Mouse (Mus musculus) intestine, embryonic 14.5 days (tissue): ENCODE results near the gene Saa2. TPM values are rescaled to one million over a fixed set of nuclear protein-coding genes. Genes with fewer than 3 reads are reported as not detected.

ENCODE experiments used
- ATAC-seq: fragments of 200-750 bp; cut with Nextera tagmentation; replicated peaks from 2 replicates; pipeline ENCODE4 v1.8.0; 2017; ENCODE audit warnings: low read depth, moderate number of reproducible peaks, moderate TSS enrichment, moderate library complexity; ENCODE audit not compliant: low FRiP score, low TSS enrichment
- DNase-seq: peaks from one replicate; pipeline ENCODE4 v3.0.0-alpha.2; 2018; ENCODE audit warnings: low spot score
- H3K27ac ChIP-seq: fragments of 300-500 bp; sonication (generic); 2 replicates; pipeline ENCODE4 v1.5.1; 2014; ENCODE audit warnings: low read depth, mild to moderate bottlenecking, control low read depth
- H3K27me3 ChIP-seq: fragments of 300-500 bp; sonication (generic); replicated peaks from 2 replicates; pipeline ENCODE4 v1.6.1; 2014; ENCODE audit warnings: low read length, control low read depth; ENCODE audit not compliant: control insufficient read depth, insufficient read depth
- H3K36me3 ChIP-seq: fragments of 300-500 bp; sonication (generic); 2 replicates; pipeline ENCODE4 v1.6.1; 2014; ENCODE audit warnings: low read length, control low read depth; ENCODE audit not compliant: control insufficient read depth, insufficient read depth
- H3K4me1 ChIP-seq: fragments of 300-500 bp; sonication (generic); replicated peaks from 2 replicates; pipeline ENCODE4 v1.6.1; 2014; ENCODE audit warnings: low read length, control low read depth, mixed read lengths; ENCODE audit not compliant: control insufficient read depth, insufficient read depth
- H3K4me2 ChIP-seq: fragments of 300-500 bp; sonication (generic); 2 replicates; pipeline ENCODE4 v1.6.1; 2014; ENCODE audit warnings: low read length
- H3K4me3 ChIP-seq: fragments of 300-500 bp; sonication (generic); 2 replicates; pipeline ENCODE4 v1.5.1; 2014; ENCODE audit warnings: low read depth, low read length, control low read depth, mixed read lengths
- H3K9ac ChIP-seq: fragments of 300-500 bp; sonication (generic); 2 replicates; pipeline ENCODE4 v1.6.1; 2014; ENCODE audit warnings: mild to moderate bottlenecking, low read length
- H3K9me3 ChIP-seq: fragments of 300-500 bp; sonication (generic); 2 replicates; pipeline ENCODE4 v1.6.1; 2016; ENCODE audit warnings: low read length, control low read depth; ENCODE audit not compliant: control insufficient read depth
- WGBS: fragments of 180-500 bp; shearing (Covaris S2); extraction: QIAGEN DNeasy Blood & Tissue Kit; methylation state at CpG from one replicate; pipeline ENCODE4 v1.1.7; 2014; 5-methylcytosine and 5-hydroxymethylcytosine counted together
- polyA plus RNA-seq: library from polyadenylated mRNA; unstranded; fragments of >200 nt; fragmentation: Nextera tagmentation; extraction: Ambion mirVana; gene quantifications from 2 replicates; pipeline ENCODE4 v1.2.1, GENCODE M21; 2014

Saa2 gene
- polyA plus RNA-seq, 1 experiment from 2014 or later, result 0.45 TPM

- no peak overlapping the region for H3K4me2 ChIP-seq
- peaks cover 3% of the 10 kb centered on the region; the same call in 1 of the 2 replicates for H3K4me1 ChIP-seq
- WGBS, result 86% methylated on average over 5 of the region's 5 CpGs
- H3K27ac ChIP-seq, result no peak overlapping the region
- H3K27me3 ChIP-seq, result no peaks in the 10 kb centered on the region
- no peak overlapping the region for H3K9ac ChIP-seq
- no peak overlapping the region for H3K4me3 ChIP-seq
- H3K9me3 ChIP-seq, result no peaks in the 10 kb centered on the region
- H3K36me3 ChIP-seq, result peaks cover 56% of the 10 kb centered on the region
- DNase-seq (no peak), ATAC-seq (no peak)
Measured at GRCm38 (mm10) chr7:46789177-46789849, 37.7 kb downstream of the Saa2 start.

- WGBS, result 82% methylated on average over 4 of the region's 4 CpGs
- Histone ChIP-seq H3K9ac (no peak overlapping the region), H3K4me3 (no peak overlapping the region), H3K27me3 (no peaks in the 10 kb centered on the region), H3K36me3 (peaks cover 18% of the 10 kb centered on the region), H3K9me3 (no peaks in the 10 kb centered on the region), H3K4me2 (no peak overlapping the region), H3K4me1 (peaks cover 19% of the 10 kb centered on the region), H3K27ac (no peak overlapping the region)
- DNase-seq, result no peak
- no peak for ATAC-seq
Measured at GRCm38 (mm10) chr7:46793871-46794270, 42.3 kb downstream of the Saa2 start.

- Histone ChIP-seq H3K4me3 (peak within 1 kb of the TSS; percentile 99), H3K4me1 (peaks cover 19% of the 10 kb centered on the region), H3K27me3 (no peaks in the 10 kb centered on the region), H3K9ac (peak within 1 kb of the TSS; percentile 92), H3K4me2 (peak within 1 kb of the TSS; percentile 94), H3K27ac (peak within 1 kb of the TSS; percentile 93), H3K9me3 (no peaks in the 10 kb centered on the region), H3K36me3 (peaks cover 27% of the 10 kb centered on the region)
- ATAC-seq (peak; percentile 98), DNase-seq (peak; percentile 99)
- under 1% methylated on average over 65 of the region's 75 CpGs for WGBS
Measured at GRCm38 (mm10) chr7:46795287-46796205, 44.0 kb downstream of the Saa2 start, which contains the start of the genes Hps5 and Gtf2h1. Gene Hps5, minus strand, starts transcription at chr7:46796064. Gene Gtf2h1, plus strand, starts transcription at chr7:46796103.

- H3K4me2 ChIP-seq, result peak overlapping the region; percentile 94
- no peak for DNase-seq
- under 1% methylated on average over 23 of the region's 31 CpGs for WGBS
Measured at GRCm38 (mm10) chr7:46796206-46796679, 44.7 kb downstream of the Saa2 start.

GRCm38 (mm10) chr7:46796779-46797178, 45.2 kb downstream of the Saa2 start:
- peak overlapping the region; percentile 99 for H3K4me3 ChIP-seq
- DNase-seq, result no peak
- no peak for ATAC-seq
- 46% methylated on average over 6 of the region's 6 CpGs for WGBS
- peak overlapping the region; percentile 92 for H3K9ac ChIP-seq
- peak overlapping the region; percentile 94 for H3K4me2 ChIP-seq
- H3K4me1 ChIP-seq, result peaks cover 19% of the 10 kb centered on the region
- no peaks in the 10 kb centered on the region for H3K27me3 ChIP-seq
- no peaks in the 10 kb centered on the region for H3K9me3 ChIP-seq
- H3K36me3 ChIP-seq, result peaks cover 30% of the 10 kb centered on the region
- no peak overlapping the region for H3K27ac ChIP-seq

More at GRCm38 (mm10) chr7:46796206-46796679, 44.7 kb downstream of the Saa2 start:
- peaks cover 25% of the 10 kb centered on the region for H3K36me3 ChIP-seq
- H3K4me3 ChIP-seq, result peak overlapping the region; percentile 99
- ATAC-seq, result no peak; the same call in 1 of the 2 replicates
- H3K27me3 ChIP-seq, result no peaks in the 10 kb centered on the region
- no peaks in the 10 kb centered on the region for H3K9me3 ChIP-seq
- peaks cover 19% of the 10 kb centered on the region for H3K4me1 ChIP-seq
- H3K9ac ChIP-seq, result peak overlapping the region; percentile 92
- H3K27ac ChIP-seq, result peak overlapping the region; percentile 93

Other genes with a start within 250 kb of the Saa2 start
- 16.8 and 17.5 TPM in 2 replicates for gene Sergef, start 112.0 kb upstream of the Saa2 start, polyA plus RNA-seq
- 0.31 and 0.42 TPM in 2 replicates for gene Tph1, start 79.3 kb upstream of the Saa2 start, polyA plus RNA-seq
- gene Saal1, start 41.1 kb upstream of the Saa2 start, polyA plus RNA-seq, result 35.2 and 39.8 TPM in 2 replicates
- 0.35 and 0.99 TPM in 2 replicates for gene Saa3, start 36.1 kb upstream of the Saa2 start, polyA plus RNA-seq
- not detected in 2 replicates for gene Saa4, start 19.2 kb upstream of the Saa2 start, polyA plus RNA-seq
- 1.4 and 2.0 TPM in 2 replicates for gene Saa1, start 8.8 kb upstream of the Saa2 start, polyA plus RNA-seq
- gene Hps5, start 44.3 kb downstream of the Saa2 start, polyA plus RNA-seq, result 18.8 and 20.9 TPM in 2 replicates
- 48.7 and 52.9 TPM in 2 replicates for gene Gtf2h1, start 44.3 kb downstream of the Saa2 start, polyA plus RNA-seq
- 2,451 TPM in 2 replicates for gene Ldha, start 89.7 kb downstream of the Saa2 start, polyA plus RNA-seq
- not detected in 2 replicates for gene Ldhc, start 109.4 kb downstream of the Saa2 start, polyA plus RNA-seq
- gene Tsg101, start 168.2 kb downstream of the Saa2 start, polyA plus RNA-seq, result 165 and 174 TPM in 2 replicates
- 11.4 and 12.6 TPM in 2 replicates for gene Uevld, start 206.7 kb downstream of the Saa2 start, polyA plus RNA-seq
- not detected in 2 replicates for gene Gm9999, start 231.8 kb downstream of the Saa2 start, polyA plus RNA-seq